Mouse (Mus musculus) CH12.LX (cell line): ENCODE results near the gene Pla2g16.

Experiments used
- CTCF ChIP-seq, 2 experiments: IDR thresholded peaks in 1 of 2; conservative IDR thresholded peaks in 1 of 2; 2 replicates each; pipeline ENCODE4 v1.5.1; 2011 to 2012; ENCODE audit warnings: low read depth in 2 of 2, low read length in 2 of 2, improper control_type of control experiment in 1 of 2, inconsistent platforms in 1 of 2, mild to moderate bottlenecking in 1 of 2, moderate library complexity in 1 of 2
- GABPA ChIP-seq: IDR thresholded peaks from 2 replicates; pipeline ENCODE4 v1.6.1; 2012; ENCODE audit warnings: low read depth, low read length, improper control_type of control experiment, inconsistent platforms; ENCODE audit not compliant: insufficient replicate concordance
- HCFC1 ChIP-seq: IDR thresholded peaks from 2 replicates; pipeline ENCODE4 v1.6.1; 2012; ENCODE audit warnings: low read depth, mild to moderate bottlenecking, inconsistent platforms, low read length, improper control_type of control experiment
- KAT2A ChIP-seq: IDR thresholded peaks from 2 replicates; pipeline ENCODE4 v1.6.1; 2012; ENCODE audit warnings: low read length, improper control_type of control experiment, inconsistent platforms; ENCODE audit not compliant: insufficient replicate concordance
- MAFK ChIP-seq: IDR thresholded peaks from 2 replicates; pipeline ENCODE4 v1.6.1; 2011; ENCODE audit warnings: low read length, improper control_type of control experiment; ENCODE audit not compliant: insufficient replicate concordance
- MXI1 ChIP-seq: IDR thresholded peaks from 2 replicates; pipeline ENCODE4 v1.6.1; 2011; ENCODE audit warnings: mild to moderate bottlenecking, low read depth, low read length, improper control_type of control experiment
- MYC ChIP-seq: IDR thresholded peaks from 2 replicates; pipeline ENCODE4 v1.6.1; 2011; ENCODE audit warnings: low read depth, mild to moderate bottlenecking, improper control_type of control experiment, low read length
- NELFE ChIP-seq: IDR thresholded peaks from 2 replicates; pipeline ENCODE4 v1.6.1; 2011; ENCODE audit warnings: low read depth, low read length, improper control_type of control experiment
- NRF1 ChIP-seq: IDR thresholded peaks from 2 replicates; pipeline ENCODE4 v1.6.1; 2014; ENCODE audit warnings: low read depth, mild to moderate bottlenecking, inconsistent platforms, low read length, improper control_type of control experiment, moderate library complexity
- POLR2A ChIP-seq: IDR thresholded peaks from 2 replicates; pipeline ENCODE4 v1.6.1; 2011; ENCODE audit warnings: low read depth, mild to moderate bottlenecking, improper control_type of control experiment, low read length
- SIN3A ChIP-seq: IDR thresholded peaks from 2 replicates; pipeline ENCODE4 v1.6.1; 2012; ENCODE audit warnings: low read length, improper control_type of control experiment, inconsistent platforms
- USF1 ChIP-seq: IDR thresholded peaks from 2 replicates; pipeline ENCODE4 v1.6.1; 2014; ENCODE audit warnings: low read depth, mild to moderate bottlenecking, inconsistent platforms, low read length, improper control_type of control experiment
- USF2 ChIP-seq: conservative IDR thresholded peaks from 2 replicates; pipeline ENCODE4 v1.6.1; 2011; ENCODE audit warnings: low read depth, low read length, improper control_type of control experiment

- TF ChIP-seq MAFK (no peak), CTCF (conservative IDR thresholded peaks at IDR 0.05 in 1 of 2, IDR thresholded peaks at IDR 0.05 in 1 of 2; ENCODE audit: low read depth in 2 of 2, low read length in 2 of 2) (no peak), NELFE (no peak), POLR2A (no peak), NRF1 (no peak), SIN3A (no peak), KAT2A (no peak), USF1 (no peak), USF2 (no peak), MXI1 (no peak), HCFC1 (no peak), GABPA (no peak), MYC (no peak)
Measured at GRCm38 (mm10) chr19:7552301-7552673, 5.0 kb upstream of the Pla2g16 start.
